Mouse (Mus musculus) cerebellum, adult 11-12 months (tissue): ENCODE measurements around the gene Trabd.

ENCODE experiments used
- DNase-seq: peaks from one replicate; pipeline ENCODE4 v3.0.0; 2022

The Trabd gene

DNA sequence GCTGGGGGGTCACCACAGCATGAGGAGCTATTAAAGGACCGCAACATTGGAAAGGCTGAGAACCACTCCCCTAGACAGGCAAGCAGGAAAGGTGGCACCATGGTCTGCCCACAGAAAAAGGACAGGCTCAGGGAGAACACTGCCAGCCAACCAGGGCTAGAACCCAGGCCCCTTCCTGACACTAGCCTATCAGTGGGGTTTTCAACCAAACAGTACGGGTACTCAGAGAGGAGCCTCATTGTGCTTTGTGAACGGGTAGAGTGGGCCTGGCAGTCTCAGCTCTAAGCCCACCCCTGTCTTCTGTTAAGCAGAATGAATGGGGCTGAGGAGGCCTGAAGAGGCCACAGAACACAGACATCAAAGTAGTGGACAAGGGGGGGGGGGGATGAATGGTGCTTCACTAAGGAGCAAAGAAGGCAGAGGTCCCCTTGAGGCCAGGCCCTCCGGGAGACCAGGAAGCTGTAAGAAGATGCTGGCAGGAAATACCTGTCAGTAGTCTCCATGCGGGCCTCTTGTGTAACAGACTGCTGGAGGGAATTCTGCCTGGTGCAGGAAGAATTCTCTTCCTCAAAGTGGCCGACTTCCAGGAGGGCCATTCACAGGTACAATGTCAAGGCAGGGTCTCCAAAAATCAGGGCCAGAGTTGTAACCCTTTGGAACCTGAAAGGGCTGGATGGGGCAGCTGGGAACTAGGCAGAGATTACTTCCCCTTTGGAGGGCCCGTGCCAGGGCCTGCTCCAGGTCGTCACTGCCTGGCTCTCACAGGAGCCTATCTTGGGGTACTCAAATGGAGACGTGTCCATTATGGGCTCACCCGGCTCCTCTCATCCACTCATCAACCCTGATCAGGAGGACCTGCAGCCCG is at the start of gene Trabd:
Trabd (plus strand) TSS at position 512 of the 865 bp plus-strand sequence.
- DNase-seq: no peak

DNA sequence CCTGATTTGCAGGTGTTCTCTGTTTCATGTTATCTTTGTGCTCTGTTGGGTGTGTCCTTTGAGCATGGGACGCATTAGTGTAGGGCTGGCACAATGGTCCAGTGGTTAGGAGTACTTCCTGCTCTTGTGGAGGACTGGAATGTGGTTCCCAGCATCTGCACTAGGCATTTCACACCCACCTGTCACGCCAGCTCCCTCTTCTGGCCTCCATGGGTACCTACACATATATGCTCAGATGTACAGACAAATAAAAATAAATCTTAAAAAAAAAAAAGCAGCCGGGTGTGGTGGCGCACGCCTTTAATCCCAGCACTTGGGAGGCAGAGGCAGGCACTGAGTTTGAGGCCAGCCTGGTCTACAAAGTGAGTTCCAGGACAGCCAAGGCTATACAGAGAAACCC is 30.5 kb upstream of the Trabd start:
- DNase-seq: no peak

DNA sequence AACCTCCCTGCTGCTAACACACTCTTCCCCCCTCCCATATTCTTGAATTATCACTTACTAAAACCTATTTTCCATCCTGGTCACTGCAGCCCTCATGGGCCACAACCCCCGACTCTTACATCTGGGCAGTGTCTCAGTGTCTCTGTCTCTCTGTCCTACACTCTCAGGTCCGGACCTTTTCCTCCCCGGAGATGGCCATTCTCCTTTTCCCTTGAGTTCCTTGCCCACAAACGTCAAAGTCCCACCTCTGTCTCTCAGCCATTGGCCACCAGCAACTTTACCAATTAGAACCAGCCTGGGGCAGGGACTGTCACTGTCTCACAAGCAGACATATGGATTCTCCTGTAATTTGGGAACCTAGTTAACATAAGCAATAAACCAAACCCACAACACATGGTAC is 28.6 kb upstream of the Trabd start:
- no peak for DNase-seq

DNA sequence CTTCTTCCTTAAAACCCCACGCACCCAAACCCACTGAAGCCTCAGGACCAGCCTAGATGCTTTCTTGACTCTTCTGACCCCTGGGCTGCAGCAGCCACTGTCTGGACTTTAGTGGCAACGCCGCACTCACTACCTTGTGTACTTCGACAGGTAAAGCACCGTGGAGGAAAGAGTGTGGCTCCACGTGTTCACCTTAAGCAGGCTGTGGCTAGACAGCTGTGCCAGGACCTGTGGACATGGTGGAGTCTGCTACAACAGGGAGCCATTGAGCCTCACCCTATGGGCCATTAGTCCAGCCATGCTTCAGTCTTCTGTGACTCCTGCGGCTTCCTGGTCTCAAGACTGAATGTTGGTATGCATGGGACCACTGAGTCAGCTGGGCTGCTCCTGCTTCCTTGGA is 20.3 kb upstream of the Trabd start:
- no peak for DNase-seq

DNA sequence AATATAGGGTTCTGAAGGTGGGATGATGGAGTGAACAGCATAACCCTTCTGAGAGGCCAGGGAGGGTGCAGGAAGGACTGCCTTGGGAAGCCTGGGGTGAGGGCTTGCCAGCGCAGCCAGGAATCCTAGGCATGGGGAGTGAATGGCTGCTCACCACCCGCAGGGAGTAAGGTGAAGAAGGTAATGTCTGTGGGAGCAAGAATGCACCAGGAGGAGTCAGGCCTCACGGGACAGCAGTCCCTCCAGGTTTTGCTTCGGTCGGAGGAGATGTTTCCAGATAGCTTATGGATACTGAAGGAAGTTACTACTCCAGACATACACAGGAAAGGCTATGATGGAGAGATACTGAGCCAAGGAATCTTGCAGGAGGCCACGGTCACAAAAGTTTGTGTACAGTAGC is 16.2 kb upstream of the Trabd start:
- DNase-seq: peak; percentile 54

DNA sequence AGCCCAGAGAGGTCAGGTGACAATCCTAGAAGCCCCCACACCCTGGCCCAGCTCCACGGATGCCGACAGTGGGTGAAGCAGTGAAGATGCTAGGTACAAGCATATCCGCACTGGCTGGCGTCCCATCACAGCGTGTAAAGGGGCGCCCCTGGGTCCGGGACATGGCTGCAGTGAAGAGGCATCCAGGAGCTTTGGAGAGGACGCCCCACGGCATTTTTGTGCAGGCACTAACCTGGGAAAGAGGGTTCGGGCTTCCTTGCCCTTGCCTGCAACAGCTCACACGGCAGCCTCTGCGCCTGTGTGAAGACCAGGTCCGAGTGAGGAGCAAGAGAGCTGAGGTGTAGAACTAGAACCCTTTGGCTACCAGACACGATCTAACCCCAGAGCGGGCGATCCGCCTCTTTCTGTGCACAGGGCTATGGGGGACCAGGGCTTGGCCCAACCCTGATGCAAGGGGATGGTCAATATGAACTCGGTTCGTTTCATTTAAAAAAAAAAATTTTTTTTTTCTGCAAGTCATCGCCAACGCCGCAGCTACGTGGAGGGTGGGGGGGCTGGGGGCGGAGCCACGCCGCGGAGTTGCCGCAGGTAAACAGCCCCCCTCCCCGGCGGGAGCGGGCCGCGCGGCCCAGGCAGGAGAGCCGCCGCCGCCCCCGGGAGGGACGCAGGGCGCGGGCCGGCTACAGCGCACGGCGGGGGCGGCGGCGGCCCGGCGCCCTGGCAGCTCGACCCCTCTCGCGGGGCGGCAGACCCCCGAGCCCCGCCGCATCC is 15.6 kb upstream of the Trabd start, which contains the start of gene Panx2:
Panx2 (plus strand) TSS at position 574 of the 771 bp plus-strand sequence.
- DNase-seq: peak; percentile 80

DNA sequence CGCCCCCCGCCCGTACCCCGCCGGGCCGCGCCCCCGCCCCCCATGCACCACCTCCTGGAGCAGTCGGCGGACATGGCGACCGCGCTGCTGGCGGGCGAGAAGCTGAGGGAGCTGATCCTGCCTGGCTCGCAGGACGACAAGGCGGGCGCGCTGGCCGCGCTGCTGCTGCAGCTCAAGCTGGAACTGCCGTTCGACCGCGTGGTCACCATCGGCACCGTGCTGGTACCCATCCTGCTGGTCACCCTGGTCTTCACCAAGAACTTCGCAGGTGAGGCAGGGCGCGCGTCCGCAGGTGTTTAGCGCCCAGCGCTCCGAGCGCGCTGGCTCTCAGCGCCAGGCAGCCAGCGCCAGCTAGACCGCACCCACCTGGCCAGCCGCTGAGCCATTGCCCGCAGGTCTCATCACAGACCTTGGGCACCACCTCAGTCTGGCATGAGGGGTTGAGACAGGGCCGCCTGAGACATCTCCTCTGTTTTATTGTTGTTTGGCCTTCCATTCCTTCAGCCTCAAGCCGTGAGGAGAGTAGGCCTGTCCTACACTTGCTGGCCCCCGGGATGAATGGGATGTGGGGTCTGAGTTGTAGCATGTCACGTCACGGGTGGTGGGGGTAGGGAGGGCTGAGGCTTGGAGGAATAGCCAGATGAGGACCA is 14.8 kb upstream of the Trabd start:
- DNase-seq: peak; percentile 75

DNA sequence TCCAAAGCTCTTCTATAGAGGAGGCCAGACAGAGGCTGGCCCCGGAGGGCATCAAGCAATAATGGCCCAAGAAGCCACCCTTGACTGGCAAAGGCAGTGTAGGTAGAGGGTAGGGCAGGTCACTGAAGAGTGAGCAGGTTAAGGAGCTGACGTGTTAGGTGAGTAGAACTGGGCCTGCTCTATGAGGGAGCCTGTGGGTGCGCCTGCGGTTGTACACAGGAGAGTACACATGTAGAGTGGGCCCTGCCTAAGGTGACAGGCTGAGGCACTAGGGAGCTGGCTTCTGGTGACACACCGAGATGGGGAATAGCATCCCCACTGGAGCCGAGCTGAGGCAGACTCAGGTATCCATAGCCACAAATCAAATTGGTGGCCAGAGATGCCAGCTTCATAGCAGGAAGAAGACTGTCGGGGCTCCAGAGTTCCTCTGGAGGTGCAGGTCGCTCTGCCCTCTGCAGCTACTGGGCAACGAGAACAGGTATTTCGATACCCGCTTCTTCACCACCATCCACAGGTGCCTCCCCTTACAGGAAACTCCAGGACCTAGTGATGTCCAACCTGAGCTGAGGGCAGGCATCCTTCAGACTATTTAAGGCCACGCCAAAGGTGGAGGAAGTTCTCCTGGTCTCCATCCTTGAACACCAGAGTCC is 14.0 kb upstream of the Trabd start:
- DNase-seq: peak; percentile 50

DNA sequence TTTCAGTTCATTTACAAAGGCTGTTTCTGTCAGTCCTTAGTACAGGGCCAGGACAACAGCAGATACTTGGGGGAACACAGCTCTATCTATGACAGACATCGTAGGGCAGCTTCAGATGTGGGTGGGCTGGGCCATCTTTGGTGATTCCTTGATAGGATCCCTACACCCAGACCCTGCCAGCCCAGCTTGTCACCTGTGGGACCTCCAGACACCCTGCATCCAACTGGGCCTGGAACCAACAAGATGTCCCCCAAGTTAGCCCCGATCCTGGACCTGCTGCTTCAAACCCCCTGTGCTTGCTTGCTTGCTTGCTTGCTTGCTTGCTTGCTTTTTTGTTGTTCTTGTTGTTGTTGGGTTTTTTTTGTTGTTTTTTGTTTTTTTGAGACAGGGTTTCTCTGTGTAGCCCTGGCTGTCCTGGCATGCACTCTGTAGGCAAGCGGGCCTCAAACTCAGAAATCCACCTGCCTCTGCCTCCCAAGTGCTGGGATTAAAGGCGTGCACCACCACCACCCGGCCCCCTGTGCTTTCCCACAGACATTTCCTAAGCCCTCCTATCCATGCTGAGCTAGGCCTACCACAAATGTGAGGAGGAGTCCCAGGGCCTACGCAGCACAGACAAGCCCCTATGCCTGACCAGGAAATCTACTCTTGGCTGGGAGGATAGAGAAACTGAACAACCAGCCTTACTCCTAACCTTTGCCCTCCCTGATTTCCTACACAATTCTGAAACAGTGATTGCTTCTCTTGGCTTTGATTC is 13.0 kb upstream of the Trabd start:
- peak; percentile 43 for DNase-seq

DNA sequence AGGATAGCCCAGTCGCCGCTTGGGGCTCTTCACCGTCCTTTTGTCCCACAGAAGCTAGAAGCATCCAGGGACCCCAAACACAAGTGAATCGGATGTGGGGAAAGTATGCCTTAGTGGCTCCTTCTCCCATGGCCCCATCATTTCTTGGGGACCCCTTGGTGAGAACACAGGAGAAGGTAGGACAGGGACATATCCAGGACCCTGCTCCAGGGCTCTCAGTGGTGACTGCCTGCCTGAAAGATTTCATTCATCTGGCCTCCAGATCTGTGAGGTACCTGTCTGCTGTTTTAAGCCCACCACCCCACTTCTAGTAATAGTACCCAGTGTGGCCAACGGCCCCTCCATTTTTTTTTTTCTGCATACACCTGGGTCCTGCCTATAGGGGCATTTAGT is 12.4 kb upstream of the Trabd start:
- peak; percentile 40 for DNase-seq

DNA sequence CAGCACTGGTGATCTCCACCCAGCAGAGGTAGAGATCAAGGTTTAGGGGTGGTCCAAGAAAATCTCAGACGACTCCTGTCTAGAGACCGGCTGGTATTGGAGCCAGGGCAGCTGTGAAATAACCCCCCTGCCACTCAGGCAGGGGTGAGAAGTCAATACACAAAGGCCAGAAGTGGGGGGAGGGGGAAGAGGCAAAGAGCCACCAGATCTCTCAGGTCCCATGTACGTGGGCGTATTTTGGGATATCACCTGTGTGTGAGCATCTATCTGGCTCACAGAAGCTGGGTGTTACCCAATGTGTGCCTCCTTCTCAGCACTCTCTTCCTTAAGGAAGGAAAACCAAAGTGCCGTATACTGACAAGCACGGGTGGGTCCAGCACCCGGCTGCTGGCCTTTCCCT is 11.9 kb upstream of the Trabd start:
- peak; percentile 62 for DNase-seq

DNA sequence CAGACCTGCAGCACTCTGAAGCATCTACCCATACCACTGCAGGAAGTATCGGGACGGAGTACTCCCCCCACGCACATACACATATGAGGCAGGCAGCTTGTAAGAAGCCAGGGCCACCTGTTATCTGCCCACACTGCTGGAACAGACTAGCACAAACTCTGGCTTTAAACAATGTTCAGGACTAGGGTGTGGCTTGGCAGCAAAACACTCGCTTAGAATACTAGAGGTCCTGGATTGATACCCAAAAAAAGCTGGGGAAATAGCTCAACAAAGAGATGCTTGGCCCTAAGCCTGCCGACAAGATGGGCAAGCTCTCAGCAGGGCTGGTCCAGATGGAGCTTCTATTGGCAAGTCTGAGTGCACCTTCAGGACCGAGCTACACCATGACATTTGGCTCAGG is 11.4 kb upstream of the Trabd start:
- DNase-seq: peak; percentile 91

DNA sequence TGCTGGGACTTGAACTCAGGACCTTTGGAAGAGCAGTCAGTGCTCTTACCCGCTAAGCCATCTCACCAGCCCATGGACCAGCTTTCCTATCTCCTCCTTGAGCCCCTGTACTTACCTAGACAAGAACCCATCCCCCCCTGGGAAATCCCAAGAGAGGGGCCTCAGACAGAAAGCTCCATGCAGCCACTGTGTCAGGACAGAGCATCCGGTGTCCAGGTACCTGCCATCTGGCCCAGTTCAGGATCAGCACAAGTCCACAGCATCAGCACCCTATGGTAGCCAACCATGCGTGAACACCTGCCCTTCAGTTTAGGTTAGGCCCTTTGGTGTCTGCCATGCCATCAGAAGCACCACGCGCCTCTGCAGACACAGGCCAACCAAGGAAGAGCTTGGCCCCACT is 10.0 kb upstream of the Trabd start:
- peak; percentile 65 for DNase-seq

DNA sequence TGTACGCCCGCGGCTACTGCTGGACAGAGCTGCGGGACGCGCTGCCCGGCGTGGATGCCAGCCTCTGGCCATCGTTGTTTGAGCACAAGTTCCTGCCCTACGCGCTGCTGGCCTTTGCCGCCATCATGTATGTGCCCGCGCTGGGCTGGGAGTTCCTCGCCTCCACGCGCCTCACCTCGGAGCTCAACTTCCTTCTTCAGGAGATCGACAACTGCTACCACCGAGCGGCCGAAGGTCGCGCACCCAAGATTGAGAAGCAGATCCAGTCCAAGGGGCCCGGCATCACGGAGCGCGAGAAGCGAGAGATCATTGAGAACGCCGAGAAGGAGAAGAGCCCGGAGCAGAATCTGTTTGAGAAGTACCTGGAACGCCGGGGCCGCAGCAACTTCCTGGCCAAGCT is 7.3 kb upstream of the Trabd start:
- no peak for DNase-seq

DNA sequence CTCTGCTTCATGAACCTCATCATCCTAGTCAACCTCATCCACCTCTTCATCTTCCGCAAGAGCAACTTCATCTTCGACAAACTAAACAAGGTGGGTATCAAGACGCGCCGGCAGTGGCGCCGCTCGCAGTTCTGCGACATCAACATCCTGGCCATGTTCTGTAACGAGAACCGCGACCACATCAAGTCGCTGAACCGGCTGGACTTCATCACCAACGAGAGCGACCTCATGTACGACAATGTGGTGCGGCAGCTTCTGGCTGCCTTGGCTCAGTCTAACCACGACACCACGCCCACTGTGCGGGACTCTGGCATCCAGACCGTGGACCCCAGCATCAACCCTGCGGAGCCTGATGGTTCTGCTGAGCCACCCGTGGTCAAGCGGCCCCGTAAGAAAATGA is 6.7 kb upstream of the Trabd start:
- DNase-seq: peak; percentile 39

DNA sequence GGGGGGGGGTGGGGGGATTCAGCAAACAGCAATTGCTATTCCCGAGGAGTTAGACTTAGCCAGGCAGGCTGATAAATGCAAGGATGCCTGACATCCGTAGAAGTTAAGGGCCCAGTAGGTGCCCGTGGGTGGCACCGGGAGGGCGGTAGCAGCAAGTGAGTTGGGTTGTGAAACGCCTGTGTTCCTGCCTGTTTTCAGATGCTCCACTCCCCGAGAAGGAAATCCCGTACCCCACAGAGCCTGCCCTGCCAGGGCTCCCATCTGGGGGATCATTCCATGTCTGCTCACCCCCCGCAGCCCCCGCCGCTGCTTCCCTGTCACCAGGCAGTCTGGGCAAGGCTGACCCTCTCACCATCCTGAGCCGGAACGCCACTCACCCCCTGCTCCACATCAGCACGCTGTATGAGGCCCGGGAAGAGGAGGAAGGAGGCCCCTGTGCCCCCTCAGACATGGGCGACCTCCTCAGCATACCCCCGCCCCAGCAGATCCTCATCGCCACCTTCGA is 5.5 kb upstream of the Trabd start:
- no peak for DNase-seq

DNA sequence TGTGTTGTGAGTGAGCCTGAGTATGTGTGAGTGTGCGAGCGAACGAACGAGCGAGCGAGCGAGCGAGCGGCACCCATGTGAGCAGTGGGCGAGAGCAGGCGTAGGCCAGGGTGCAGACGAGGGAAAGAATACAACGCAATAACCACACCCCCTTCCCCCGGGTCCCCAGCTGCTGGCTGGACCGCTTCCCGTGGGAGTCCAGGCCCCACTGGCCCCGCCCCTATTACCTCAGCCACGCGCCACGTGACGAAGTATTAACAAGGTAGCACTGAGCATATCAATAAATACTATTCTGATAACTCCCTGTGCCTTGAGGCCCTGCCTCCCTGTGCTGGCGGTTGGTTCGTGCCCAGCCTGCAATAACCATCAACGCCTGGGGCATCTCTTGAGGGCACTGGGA is 4.3 kb upstream of the Trabd start:
- peak; percentile 49 for DNase-seq

DNA sequence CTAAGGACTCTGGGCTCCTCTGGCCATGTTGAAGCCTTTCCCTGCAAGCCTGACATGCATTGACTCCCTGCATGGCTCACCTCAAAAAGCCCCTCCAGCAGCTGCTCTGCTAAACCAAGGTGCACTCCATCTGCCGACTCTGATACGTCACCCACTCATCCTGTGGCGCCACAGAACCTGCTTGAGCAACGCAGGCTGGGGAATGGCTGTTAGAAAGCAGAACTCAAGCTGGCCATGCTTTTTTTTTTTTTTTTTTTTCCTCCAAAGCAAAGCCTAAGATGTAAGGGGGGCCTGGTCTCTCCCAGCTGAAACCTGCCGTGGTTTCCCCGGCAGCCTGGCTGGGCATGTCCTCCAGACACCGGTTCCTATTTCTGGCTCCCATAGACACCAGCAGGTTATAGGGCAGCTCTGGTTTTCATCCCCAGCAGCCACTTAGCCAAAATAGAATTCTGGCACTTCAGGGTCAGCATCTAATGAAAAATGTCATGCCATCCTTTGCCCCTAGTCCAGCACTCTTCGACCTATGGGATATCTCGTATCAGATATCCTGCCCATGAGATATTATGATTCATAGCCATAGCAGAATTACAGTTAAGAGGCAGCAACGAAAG is 826 bp upstream of the Trabd start:
- DNase-seq: no peak

DNA sequence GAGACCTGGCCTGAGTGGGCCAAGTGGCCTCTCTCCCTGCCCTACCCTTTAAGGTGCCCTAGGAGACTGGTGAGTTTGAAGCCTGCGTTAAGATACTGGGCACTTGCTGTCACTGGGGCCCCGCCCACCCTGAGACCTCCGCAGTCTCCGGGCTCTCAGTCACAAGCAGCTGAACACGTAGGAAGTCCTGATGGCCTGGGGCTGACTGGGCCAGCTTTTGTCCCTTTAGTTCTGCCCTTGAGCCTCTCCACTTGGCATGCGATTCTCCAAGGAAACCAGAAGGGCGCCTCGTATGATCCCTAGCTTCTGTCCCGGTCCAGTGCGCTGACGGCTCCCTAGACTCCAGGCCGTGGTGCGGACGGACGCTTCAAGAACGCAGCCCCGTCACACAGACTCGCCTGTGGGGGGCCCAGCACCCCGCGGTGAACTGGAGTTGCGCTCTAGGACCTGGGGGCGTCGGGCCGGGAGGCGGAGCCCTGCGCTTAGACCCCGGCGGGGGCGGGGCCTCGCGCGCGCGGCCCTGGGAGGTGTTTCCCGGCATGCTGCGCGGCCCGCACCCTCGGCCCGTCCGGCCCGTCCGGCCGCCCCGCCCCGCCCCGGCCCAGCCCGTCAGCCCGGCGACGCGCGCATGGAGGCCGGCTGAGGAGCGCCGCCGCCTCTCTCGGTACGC is 689 bp downstream of the Trabd start:
- peak; percentile 89 for DNase-seq

DNA sequence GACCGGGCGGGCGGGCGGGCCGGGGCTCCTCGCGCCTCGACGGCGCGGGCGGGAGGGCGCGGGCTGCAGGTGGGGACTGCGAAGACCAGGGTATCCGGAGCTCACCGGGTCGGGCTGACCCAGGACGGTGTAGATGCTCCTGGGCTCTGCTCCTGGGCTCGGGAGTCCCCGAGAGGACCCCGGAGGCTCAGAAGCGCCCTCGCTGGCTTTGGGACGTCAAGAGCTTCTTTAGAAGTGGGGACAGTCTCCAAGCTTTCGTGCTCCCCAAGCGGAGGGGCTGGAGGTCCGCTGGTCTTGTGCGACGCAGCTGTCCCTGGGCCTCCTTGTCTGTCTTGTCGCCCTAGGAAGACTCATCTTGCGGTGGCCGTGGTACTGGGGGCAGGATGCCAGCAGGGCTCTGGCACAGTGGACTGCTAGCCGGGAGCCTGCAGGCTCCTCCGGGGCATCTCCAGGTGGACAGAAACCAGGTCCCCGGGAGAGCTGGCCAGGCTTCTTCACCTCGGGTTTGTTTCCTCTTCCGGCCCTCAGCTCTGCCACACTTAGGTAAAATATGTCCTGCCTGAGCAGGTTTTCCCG is 1.3 kb downstream of the Trabd start:
- DNase-seq: peak; percentile 87
